Mouse (Mus musculus): ENCODE results near the gene Gprin1. TPM values are rescaled to one million over a fixed set of nuclear protein-coding genes. Genes with fewer than 3 reads are reported as not detected.

Gene Gprin1
- total RNA-seq, 2 experiments from 2014 or later = 151 to 168 TPM

- intact Hi-C loops (cut with DNase I) = no loop called here
- no peak for DNase-seq (ENCODE audit: low spot score in 2 of 2)
These were observed 57.9 kb downstream of the Gprin1 start for GRCm38 (mm10) chr13:54691737-54692136.

GRCm38 (mm10) chr13:54690151-54690740, 59.4 kb downstream of the Gprin1 start:
- intact Hi-C loops (cut with DNase I) = no loop called here

DNA sequence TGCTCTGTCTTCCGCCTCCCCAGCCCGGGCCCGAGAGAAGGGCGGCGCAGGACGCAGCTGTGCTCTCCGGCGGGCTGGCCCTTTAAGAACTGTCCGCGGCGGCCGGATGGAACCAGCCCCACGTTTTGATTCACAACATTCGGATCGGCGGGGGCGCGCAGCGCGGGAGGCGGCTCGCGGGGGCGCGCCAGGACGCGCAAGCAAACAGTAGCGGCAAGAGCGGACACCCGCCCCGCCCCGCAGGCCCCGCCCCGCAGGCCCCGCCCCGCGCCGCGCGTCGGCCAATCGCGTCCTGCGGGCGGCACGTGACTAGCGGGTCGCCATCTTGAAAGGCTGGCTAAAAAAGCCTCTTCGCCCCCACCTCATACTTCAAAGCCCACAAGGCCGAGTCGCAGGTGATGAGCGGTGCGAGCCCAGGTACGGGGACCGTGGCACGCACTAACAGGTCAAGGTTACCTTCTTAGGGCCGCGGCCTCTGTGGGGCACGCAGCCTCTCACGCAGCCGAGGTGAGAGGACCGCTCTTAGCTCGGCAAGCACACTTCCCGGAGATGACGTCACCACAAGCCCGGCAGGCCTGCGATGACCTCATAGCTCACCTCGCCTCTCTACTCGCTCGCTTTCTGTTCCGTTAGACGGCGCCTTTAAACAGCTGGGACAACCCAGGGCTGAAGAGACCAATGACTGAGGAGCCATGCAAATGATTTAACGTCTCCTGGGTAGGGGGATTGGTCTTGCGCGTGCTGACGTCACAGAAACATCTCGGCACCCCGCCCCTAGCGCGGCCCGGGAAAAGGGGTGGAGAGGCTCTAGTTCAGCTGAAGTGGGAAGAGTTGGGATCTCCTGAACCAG, 61.9 kb downstream of the Gprin1 start:
- DNase-seq (ENCODE audit: low spot score in 2 of 2) = peak; percentile 97 to 99
- intact Hi-C loops (cut with DNase I) = no loop called here

More at GRCm38 (mm10) chr13:54690151-54690740, 59.4 kb downstream of the Gprin1 start:
- no peak for DNase-seq (ENCODE audit: low spot score in 2 of 2)

- peak; percentile 74 to 75 for DNase-seq (ENCODE audit: low spot score in 2 of 2)
- intact Hi-C loops (cut with DNase I) = no loop called here
These were observed 62.6 kb downstream of the Gprin1 start for GRCm38 (mm10) chr13:54687096-54687495.

Other genes with a start within 250 kb of the Gprin1 start
- 10 to 100 TPM; 13.6 to 14.8 TPM for gene Simc1, start 246.1 kb downstream of the Gprin1 start, total RNA-seq (2021)
- gene 4833439L19Rik, start 184.4 kb downstream of the Gprin1 start, total RNA-seq (2021) = 100 to 1,000 TPM; 149 to 151 TPM
- 10 to 100 TPM; 25.6 to 28.5 TPM for gene Arl10, start 174.9 kb downstream of the Gprin1 start, total RNA-seq (2021)
- gene Nop16, start 159.8 kb downstream of the Gprin1 start, total RNA-seq (2021) = 10 to 100 TPM; 27.0 to 30.4 TPM
- gene Higd2a, start 159.7 kb downstream of the Gprin1 start, total RNA-seq (2021) = 100 to 1,000 TPM; 168 to 177 TPM
- gene Cltb, start 138.5 kb downstream of the Gprin1 start, total RNA-seq (2021) = 100 to 1,000 TPM; 331 to 351 TPM
- 10 to 100 TPM; 47.4 to 57.3 TPM for gene Faf2, start 128.1 kb downstream of the Gprin1 start, total RNA-seq (2021)
- 100 to 1,000 TPM; 138 to 149 TPM for gene Rnf44, start 56.0 kb downstream of the Gprin1 start, total RNA-seq (2021)
- under 1 TPM; 0.24 to 0.36 TPM for gene Cdhr2, start 48.4 kb downstream of the Gprin1 start, total RNA-seq (2021)
- gene Sncb, start 16.7 kb upstream of the Gprin1 start, total RNA-seq (2021) = 100 to 1,000 TPM; 873 to 922 TPM
- not detected for gene Eif4e1b, start 34.1 kb upstream of the Gprin1 start, total RNA-seq (2021)
- gene Tspan17, start 39.5 kb upstream of the Gprin1 start, total RNA-seq (2021) = 10 to 100 TPM; 58.2 to 63.1 TPM
- 10 to 100 TPM; 66.0 to 78.0 TPM for gene Unc5a, start 199.5 kb upstream of the Gprin1 start, total RNA-seq (2021)